Mouse (Mus musculus) stomach, postnatal 0 days (tissue): Measurements from ENCODE around the gene Adk.

ENCODE experiments used
- CTCF ChIP-seq: IDR thresholded peaks from 2 replicates; pipeline ENCODE4 v1.5.1; 2016; ENCODE audit warnings: antibody characterized with exemption, low read depth, mild to moderate bottlenecking, moderate library complexity
- EP300 ChIP-seq: optimal IDR thresholded peaks from 2 replicates; pipeline ENCODE3; 2016; ENCODE audit warnings: antibody characterized with exemption

DNA sequence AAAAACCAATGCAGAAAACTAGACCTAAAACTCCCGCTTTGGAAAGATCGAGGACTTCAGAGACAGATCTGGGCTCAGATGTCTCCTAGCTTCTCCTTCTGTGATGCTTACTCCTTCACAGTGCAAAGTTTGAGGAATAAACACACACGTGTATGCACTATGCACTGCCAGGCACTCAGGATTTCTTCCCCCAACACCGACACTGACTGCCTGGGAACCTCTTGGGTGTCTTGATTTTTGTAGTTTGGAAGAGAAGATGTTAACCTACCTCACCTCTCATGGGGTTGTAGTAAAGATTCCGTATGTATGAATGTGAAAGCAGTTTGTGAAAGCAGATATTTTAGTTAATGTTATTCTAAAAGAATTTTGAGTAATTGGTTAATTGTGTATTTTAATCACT, 34.5 kb upstream of the Adk start:
- TF ChIP-seq CTCF: no peak
- TF ChIP-seq EP300: no peak
